In genomic region chr13:111725165-111726077, GRCm38 (mm10) we compare ENCODE assay signal across 7 mouse cellular contexts. TPM values are rescaled to one million over a fixed set of nuclear protein-coding genes. Genes with fewer than 3 reads are reported as not detected.
DNase-seq lines count a peak whose midpoint lies in the region; ATAC-seq lines count a peak whose summit lies in the region.

No protein-coding gene starts in this region.

- DNase-seq in adrenal gland, adult 2 months, result peak; percentile 99
- DNase-seq in embryo, embryonic 11.5 days (ENCODE audit: low read depth, low spot score), result peak; percentile 99
- peak; percentile 94 to 97 for DNase-seq in gastrocnemius, postnatal 36 days
- DNase-seq in left cerebral cortex, postnatal 25 days (ENCODE audit: low spot score in 2 of 2), result peak; percentile 93 to 96
- peak; percentile 100 for DNase-seq in midbrain, embryonic 10.5 days (ENCODE audit: low spot score)
- peak; percentile 89 for DNase-seq in right cerebral cortex, postnatal 4 days

- no peaks in the 10 kb centered on the region for H3K4me1 ChIP-seq in intestine, embryonic 15.5 days (replicated peaks)
- H3K4me1 ChIP-seq in midbrain, embryonic 10.5 days, result peaks cover 11% of the 10 kb centered on the region

- no peaks in the 10 kb centered on the region for H3K27me3 ChIP-seq in intestine, embryonic 15.5 days (replicated peaks)
- H3K27me3 ChIP-seq in midbrain, embryonic 10.5 days (ENCODE audit: low read depth, poor library complexity, severe bottlenecking), result no peaks in the 10 kb centered on the region

- intact Hi-C loops in gastrocnemius, postnatal 36 days (cut with DNase I), result no loop called here
- intact Hi-C loops in left cerebral cortex, postnatal 25 days (cut with DNase I), result loop anchor here (2.0 to 5.0 kb wide), 2 partner anchors 15 to 238 kb away; no protein-coding TSS in a partner anchor

- no peaks in the 10 kb centered on the region for H3K36me3 ChIP-seq in intestine, embryonic 15.5 days
- H3K36me3 ChIP-seq in midbrain, embryonic 10.5 days, result no peaks in the 10 kb centered on the region

- peak overlapping the region; percentile 81 for H3K27ac ChIP-seq in intestine, embryonic 15.5 days
- H3K27ac ChIP-seq in midbrain, embryonic 10.5 days (replicated peaks), result peak overlapping the region; percentile 88

- H3K4me3 ChIP-seq in intestine, embryonic 15.5 days (replicated peaks), result peak overlapping the region; percentile 53
- peak overlapping the region; percentile 73 for H3K4me3 ChIP-seq in midbrain, embryonic 10.5 days

- under 1% methylated on average over 65 of the region's 65 CpGs for WGBS in intestine, embryonic 15.5 days
- under 1% methylated on average over 65 of the region's 65 CpGs for WGBS in midbrain, embryonic 10.5 days

- H3K9me3 ChIP-seq in intestine, embryonic 15.5 days, result no peaks in the 10 kb centered on the region
- H3K9me3 ChIP-seq in midbrain, embryonic 10.5 days (replicated peaks), result peaks cover 16% of the 10 kb centered on the region

- H3K9ac ChIP-seq in intestine, embryonic 15.5 days, result peak overlapping the region; percentile 60

- ATAC-seq in intestine, embryonic 15.5 days, result peak; percentile 100

- peak overlapping the region; percentile 79 for H3K4me2 ChIP-seq in intestine, embryonic 15.5 days (replicated peaks)

RNA-seq across cellular contexts. Expression of gene Mier3, which starts 44.6 kb away (rescaled TPM):
- 10 to 100 TPM; 31.0 to 50.1 TPM for total RNA-seq in adrenal gland, adult 2 months (2021)
- polyA plus RNA-seq in adrenal gland, adult 2 months (2012; rRNA removed), result 2.7 and 3.7 TPM in 2 replicates
- 10 to 100 TPM in 1 of 2 experiments, 1 to 10 TPM in 1; 8.4 to 11.5 TPM for total RNA-seq in gastrocnemius, postnatal 36 days (2021)
- polyA plus RNA-seq in intestine, embryonic 15.5 days (2015; fragmentation: Nextera tagmentation; extraction: Ambion mirVana), result 13.7 and 16.3 TPM in 2 replicates
- total RNA-seq in left cerebral cortex, postnatal 25 days (2021), result 10 to 100 TPM; 26.3 to 32.6 TPM
- 18.2 and 20.2 TPM in 2 replicates for polyA plus RNA-seq in midbrain, embryonic 10.5 days (2016; fragmentation: Nextera tagmentation; extraction: Ambion mirVana)

Comparison
In these comparisons a context has a peak if more than half of its experiments do, and no peak if none do; other contexts are left out.
1. Peak in every context shown above with its lines: DNase-seq, ATAC-seq, H3K4me3 ChIP-seq and H3K27ac ChIP-seq.